Mouse (Mus musculus): ENCODE results near the gene Rnpep.
A peak's percentile ranks its signal among the peaks of the same experiment; 100 is the strongest.
"Not testable (repeated sequence)": the region's sequence is repeated elsewhere in the genome, so short reads cannot be mapped to it uniquely, and the experiment has no call there.

The Rnpep gene

DNA sequence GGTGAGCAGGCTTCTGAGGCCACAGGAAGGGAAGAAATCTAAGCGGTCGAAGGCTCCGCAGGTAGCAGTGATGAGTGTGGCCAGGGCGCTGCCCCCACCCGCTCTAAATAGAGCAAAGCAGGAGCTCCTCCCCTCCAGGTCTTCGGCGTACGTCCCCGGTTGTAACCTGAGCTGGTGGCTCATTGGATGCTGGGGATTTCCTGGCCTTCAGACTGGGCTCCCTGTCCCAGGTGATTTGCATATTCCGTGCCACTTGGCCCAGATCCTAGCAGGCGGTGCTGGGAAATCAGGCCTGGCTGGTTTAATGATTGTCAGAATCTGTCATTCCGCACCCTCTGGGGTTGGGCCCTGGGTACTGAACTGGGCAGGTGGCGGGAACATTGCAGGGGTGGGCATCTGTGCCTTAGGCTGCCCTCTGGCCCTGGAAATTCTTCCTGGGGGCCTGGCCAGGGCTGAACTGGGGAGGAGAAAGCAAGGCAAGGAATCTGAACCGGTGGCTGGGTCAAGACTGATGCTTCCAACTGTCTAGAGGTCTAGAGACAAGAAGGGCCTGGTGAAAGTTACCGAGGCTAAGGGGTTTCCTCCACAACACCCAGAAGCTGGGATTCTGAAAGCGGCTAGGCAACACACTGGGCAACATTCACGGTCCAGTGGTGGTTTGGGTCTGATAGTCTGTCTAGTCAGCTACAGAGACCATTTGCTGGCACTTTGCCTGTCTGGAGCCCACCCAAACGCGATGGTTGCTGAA lies 25.3 kb downstream of the Rnpep start, which contains the start of gene Elf3:
Gene Elf3, minus strand, starts transcription at position 189 of the 748 bp plus-strand sequence.
- peak; percentile 97 to 98 for DNase-seq

DNA sequence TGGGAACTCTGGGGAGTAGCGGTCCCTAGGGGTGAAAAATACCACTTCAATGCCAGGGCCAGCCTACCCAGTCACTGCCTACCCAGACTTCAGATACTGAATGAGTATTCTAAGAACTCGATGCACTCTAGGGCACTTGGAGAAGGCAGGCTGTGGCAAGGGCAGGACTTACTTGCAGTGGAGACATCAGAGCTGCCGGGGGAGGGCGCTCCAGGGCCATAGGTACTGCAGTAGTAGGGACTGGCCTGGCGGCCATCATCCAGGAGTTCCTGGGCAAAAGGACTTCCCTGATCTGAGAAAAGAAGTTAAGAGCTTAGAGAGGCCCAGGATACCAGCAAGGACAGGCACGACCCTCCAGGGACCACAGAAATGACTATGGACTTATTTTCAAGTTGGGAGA lies 27.6 kb downstream of the Rnpep start:
- DNase-seq: peak; percentile 66 to 73

DNA sequence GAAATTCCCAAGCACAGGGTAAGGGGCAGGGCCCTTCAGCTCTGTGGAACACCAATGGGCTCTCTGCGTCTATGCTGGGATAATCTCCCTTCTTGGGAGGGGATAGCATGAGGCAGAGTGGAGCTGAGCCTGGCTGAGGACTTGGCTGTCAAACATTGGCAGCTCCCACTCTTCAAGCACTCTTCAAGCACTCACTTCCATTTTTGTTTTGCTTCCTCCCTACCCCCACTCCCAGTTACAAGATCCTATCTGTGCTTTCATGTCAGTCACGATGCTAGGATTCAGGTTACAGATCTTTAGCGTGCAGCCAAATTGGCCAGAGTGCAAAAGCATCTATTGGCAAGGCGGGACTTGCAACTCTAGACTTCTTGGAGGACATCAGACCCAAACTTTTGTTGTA lies 31.0 kb downstream of the Rnpep start:
- DNase-seq: no peak

DNA sequence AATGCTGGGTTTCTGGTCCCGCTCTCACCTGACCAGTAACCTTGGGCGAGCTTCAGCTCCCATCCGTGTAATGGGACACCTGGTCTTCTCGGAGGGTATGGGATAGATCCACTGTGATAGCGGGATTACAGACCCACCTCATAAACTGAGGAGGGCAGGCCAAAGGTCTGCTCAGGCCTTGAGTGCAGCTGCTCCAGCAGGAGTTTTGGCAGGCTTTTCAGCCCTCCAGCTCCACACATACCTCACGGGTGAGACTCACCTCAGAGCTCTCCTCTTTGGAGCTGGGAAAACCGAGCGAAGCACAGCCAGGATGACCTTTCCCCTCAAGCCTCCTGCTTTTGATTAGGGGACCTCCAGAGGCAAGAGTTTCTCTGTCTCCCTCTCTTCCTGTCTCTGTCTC lies 32.5 kb downstream of the Rnpep start:
- no peak for DNase-seq

DNA sequence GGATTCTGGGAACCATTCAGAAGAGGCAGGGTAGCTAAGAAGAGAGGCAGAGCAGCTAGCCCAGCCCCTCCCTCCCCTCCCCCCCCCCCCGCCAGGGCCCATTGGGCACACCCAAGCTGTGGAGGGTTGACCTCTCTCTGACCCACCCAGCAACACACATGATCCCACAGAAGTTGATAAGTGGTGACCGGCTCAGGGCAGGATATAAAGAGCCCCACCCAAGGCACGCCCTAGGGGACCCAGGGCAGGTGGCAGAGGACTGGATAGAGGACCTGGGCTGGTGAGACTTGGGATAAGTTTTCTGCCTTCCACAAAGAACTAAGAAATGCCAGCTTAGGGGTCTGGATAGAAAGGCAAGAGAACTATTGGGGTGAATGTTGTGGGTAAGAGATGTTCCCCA lies 33.2 kb downstream of the Rnpep start:
- DNase-seq: no peak

DNA sequence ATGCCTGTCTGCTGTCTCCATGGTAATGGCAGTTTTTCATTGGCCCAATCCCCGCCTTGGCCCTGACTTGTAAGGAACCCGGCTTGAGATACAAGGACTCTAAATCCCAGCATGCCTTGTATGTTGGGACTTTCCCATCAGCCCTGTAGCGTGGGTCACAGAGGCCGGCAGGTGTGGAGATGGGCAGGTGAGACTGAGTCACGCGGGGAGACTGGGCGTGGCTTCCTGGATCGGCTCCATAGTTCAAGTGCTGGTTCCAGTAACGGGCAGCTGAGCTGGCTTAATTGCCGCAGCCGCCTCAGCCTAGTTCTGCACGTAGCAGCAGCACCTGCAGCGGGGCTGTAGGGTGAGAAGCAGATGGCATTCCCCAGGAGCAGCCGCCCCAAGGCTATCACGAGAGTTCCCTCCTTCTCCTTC lies 35.4 kb downstream of the Rnpep start:
- DNase-seq: peak; percentile 90 to 92

DNA sequence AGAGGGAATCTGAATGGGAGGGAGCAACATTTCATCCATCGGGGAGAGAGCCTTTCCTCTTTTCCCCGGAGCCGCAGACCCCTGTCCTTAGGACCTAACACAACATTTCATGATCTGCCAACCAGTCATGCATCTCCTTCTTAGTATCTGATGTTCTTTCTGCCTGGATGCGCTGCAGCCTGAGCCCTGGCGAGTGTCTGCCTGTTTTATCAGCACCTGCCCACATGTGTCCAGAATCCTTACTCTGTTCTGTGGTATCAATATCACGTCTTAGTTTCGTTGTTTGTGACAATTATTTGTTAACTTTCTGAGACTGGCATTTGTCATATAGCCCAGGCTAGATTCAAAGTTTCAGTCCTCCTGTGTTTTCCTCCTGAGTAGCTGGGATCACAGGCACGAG lies 39.9 kb downstream of the Rnpep start:
- no peak for DNase-seq

DNA sequence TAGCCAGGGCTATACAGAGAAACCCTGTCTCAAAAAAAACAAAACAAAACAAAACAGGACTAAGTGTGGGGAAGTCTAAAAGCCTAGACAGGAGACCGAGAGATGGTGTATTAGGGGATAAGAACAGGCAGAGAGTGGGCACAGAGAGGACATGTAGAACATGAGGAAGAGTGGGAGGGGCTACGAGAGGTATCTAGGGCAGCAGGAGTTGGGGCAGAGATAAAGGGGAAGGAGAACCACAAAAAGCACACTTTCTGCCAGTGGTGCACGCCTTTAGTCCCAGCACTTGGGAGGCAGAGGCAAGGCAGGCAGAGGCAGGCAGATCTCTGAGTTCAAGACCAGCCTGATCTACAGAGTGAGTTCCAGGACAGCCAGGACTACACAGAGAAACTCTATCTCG lies 43.7 kb downstream of the Rnpep start:
- DNase-seq: not testable (repeated sequence)

DNA sequence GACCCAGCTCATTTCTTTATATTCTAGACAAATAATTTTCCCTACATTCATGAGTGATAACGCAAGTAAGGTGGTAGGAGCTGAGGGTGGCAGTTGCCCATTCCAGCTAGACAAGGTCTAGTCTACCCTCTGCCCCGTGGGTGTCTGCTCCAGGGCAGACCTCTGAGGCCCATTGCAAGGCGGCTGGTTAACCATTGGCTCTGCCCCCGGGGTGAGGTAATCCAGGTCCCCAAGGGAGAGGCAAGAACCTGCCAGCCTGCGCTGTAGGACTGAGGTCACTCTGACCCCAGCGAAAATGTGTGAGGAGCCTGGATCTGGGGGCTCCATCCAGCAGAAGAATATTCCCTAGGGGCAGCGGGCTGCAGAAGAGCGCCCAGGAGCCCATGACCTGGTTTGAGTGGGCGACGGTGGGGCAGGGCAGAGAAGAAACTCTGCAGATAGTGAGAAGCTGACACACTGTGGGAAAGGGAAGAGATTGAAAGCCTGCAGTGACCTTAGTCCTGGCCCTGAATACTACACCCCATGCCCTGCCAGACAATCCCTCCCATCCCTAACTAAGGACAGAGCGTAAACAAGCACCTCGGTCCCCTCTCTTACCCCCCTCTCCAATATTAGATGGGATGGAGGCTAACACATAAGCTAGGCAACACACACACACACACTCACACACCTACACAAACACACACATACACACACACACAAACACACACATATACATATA lies 46.6 kb downstream of the Rnpep start:
- peak; percentile 79 for DNase-seq

DNA sequence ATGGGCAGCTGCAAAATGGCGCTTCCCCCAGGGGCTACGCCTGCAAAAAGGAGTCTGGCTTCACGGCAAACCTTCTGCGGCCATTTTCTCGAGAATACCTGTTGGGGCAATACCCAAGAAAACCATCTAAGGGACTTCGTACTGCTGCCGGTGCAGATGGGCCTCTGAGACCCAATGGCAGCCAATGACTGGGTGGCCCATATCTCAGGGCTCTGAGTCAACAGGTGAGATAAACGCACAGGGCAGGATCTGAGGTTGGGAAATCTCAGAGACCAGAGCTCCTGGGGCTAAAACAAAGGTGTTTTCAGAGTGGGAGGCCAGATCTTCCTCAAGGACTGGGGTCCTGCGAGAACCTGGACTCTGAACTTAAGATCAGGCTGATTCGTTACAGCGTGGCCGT lies 49.1 kb downstream of the Rnpep start:
- no peak for DNase-seq

DNA sequence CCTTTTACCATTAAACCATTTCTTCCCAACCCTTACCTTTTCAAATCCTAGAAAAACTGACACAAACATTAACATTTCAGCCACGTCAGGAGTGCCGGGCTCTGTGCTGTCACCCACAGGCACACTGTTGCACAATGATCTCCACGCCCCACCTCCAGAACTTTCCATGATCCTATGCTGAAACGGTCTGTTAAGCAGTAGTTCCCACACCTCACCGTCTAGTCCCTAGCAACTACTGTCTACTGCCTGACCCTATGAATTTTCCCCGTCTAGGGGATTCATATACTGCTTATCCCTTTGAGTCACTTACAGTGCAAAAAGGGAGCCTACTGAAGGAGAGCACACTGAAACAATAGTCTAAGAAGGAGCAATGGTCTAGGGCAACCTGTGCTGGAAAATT lies 49.9 kb downstream of the Rnpep start:
- DNase-seq: peak in 1 of 2 experiments; percentile 22

DNA sequence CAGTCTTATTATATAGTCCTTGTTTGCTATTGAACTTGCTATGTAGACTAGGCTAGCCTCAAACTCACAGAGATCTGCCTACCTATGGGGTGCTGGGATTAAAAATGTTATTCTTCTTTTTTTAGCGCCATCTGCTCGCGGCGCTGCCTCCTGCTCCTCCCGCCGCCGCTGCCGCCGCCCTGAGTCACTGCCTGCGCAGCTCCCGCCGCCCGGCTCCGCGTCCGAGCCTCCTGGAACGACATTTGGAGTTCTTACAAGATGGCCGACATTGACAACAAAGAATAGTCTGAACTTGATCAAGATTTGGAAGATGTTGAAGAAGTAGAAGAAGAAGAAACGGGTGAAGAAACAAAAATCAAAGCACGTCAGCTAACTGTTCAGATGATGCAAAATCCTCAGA lies 52.0 kb downstream of the Rnpep start:
- not testable (repeated sequence) for DNase-seq

DNA sequence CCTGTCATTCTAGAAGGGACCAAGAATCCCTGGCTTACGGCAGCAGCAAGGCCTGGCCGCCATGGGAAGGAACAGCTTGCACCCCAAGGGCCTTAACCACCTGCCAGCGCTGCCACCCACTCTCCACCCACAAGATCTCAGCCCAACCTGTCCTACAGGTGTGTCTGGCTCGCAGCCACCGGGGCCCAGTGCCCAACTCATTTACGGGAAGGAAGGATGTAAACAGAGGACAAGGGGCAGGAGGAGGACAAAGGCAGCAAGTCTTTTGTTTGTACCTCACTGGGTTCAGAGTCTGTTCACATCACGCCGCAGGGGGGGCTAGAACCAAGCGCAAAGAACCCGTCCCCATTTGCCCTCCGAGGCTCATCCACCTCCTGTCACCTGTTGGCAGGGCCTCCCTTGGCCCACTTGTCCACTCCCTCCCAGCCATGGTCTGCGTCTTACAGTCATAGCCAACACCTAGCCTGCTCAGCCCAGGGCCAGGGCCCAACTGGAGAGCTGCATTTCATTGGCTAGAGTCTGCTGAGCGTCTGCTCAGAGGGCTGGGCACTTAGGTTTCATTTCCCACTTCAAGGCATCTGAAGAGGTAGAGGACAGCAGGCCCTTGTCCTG lies 56.4 kb downstream of the Rnpep start:
- peak; percentile 56 to 64 for DNase-seq

DNA sequence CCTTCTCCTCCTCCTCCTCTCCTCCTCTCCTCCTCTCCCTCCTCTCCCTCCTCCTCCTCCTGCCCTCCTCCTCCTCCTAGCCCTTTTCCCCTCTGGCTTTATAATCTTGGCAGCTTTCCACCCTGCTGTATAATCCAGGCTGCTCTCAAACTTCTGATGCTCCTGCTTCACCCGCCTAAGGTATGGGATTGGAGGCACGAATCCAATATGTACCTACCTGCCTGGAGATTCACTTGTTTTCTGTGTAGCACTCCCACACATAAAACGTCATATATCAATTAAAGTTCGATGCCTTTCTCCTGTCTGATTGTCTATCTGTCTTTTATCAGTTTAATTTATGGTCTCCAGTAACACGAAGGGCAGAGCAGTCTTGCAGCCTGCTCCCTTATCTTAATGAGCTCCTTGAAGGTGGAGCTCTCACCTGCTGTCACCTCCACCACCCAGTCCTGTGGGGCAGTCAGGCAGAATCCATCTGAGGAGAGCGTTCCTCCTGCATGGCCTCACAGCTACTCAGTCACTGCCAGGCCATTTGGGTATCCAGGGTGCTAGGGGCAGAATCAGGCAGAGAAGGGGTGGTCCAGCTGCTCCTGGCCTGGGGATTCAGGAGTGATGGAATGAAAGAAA lies 58.8 kb downstream of the Rnpep start:
- DNase-seq: no peak

DNA sequence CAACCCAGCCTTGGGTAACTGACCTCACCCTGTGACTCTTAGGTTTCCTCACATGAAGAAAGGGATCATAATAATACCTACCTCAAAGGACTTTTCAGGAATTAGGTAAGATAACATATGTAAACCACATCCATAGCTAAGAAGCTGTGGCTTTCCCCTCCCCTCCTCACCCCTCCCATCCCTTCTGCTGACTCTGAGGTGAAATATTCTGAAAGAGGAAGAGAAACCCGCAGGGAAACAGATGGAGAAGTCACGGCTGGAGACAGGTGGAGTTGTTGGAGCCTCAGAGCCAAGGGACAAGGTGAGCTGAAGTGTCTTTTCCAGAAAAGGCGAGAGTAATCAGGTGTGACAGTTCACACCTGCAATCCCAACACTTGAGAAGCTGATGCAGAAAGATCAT lies 59.7 kb downstream of the Rnpep start:
- DNase-seq: no peak

DNA sequence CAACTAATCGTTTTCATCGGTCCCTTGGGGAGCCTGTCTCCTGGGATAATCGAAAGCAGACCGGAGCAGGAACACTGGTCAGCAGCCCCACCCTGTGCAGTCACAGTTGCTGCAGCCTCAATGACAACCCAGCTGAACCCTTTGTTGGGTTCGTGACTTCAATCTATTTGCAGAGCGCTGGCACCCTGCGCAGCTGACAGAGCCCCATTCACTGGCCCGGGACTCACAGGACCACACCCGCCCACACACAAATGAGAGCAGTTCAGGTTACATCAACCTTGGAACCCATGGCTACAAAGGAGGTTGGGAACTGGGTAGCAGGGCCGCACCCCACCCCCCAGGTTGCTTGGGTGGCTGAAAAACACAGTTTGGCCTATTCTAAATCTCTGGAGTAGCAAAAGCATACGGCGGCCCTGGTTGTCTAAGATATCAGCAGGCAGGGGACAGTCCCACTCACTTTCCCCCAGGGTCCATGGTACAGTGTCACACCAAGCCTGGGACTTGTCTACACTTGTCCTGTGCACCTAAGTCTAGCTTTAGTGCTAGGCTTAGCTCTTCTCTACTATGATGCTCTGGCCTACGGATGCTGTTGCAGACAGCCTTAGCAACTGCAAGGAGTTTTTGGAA lies 66.2 kb downstream of the Rnpep start:
- DNase-seq: no peak

DNA sequence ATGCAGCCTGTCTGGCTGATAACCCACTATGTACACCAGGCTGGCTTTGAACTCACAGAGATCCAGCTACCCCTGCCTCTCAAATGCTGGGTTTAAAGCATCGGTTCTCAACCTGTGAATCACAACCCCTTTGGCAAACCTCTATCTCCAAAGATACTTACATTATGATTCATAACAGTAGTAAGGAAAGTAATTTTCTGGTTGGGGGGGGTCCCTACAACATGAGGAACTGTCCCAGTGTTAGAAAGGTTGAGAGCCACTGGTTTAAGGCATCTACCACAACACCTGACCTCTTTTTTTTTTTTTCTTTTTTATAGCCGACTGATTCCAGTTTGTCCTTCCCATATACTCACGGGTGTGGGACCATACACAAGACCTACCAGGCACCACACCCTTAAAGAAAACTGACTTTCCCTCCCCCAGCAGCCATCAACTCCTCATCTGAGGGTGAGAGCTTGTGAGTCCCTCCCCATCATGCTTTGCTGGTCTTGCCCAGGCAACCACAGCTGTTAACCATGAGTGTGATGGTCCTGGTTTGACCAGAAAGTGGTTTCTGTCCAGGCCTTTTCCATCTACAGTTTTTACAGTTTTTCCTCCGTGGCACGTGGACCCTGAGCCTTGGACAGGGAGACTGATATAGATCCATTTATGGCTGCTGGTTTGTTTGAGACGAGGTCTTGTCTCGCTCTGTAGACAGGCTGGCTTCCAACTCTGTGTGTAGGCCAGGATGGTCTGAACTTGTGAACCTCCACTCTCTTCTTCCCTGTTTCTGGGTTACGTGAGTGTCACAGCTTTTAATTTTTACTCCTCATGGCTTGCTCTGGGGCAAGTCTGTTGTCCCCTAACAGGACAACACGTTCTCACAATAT lies 69.9 kb downstream of the Rnpep start:
- no peak for DNase-seq
